Mouse (Mus musculus) embryonic fibroblast, embryonic 13.5 days (primary cell): Measurements from ENCODE around the gene March2. TPM values are rescaled to one million over a fixed set of nuclear protein-coding genes. Genes with fewer than 3 reads are reported as not detected.

Experiments
- H3K27ac ChIP-seq: 2 replicates; pipeline ENCODE4 v1.5.1; 2012; ENCODE audit warnings: low read length, control low read depth, inconsistent platforms; ENCODE audit not compliant: insufficient read depth
- H3K4me1 ChIP-seq: 2 replicates; pipeline ENCODE4 v1.6.1; 2011; ENCODE audit warnings: low read length; ENCODE audit not compliant: control insufficient read depth, insufficient read depth
- H3K4me3 ChIP-seq: 2 replicates; pipeline ENCODE4 v1.5.1; 2011; ENCODE audit warnings: mild to moderate bottlenecking, control low read depth, low read length; ENCODE audit not compliant: insufficient read depth
- CTCF ChIP-seq: IDR thresholded peaks from 2 replicates; pipeline ENCODE4 v1.5.1; 2011; ENCODE audit warnings: mild to moderate bottlenecking, control low read depth, low read length, moderate library complexity, borderline replicate concordance; ENCODE audit not compliant: insufficient read depth
- POLR2A ChIP-seq: IDR thresholded peaks from 2 replicates; pipeline ENCODE4 v1.6.1; 2011; ENCODE audit warnings: low read depth, mild to moderate bottlenecking, control low read depth, low read length, moderate library complexity
- polyA plus RNA-seq: library from polyadenylated mRNA; stranded (reverse); fragments of >200 nt; gene quantifications from 2 replicates; pipeline ENCODE4 v1.2.4, GENCODE M21; 2011; ENCODE audit warnings: low read depth; ENCODE audit not compliant: missing spikeins, insufficient read length

Gene March2
- polyA plus RNA-seq, 1 experiment, result 28.8 TPM

GRCm38 (mm10) chr17:33685249-33685653 is 33.2 kb downstream of the March2 start:
- H3K4me3 ChIP-seq, result peak overlapping the region; percentile 59
- H3K27ac ChIP-seq, result peak overlapping the region; percentile 12
- no peak for TF ChIP-seq CTCF
- TF ChIP-seq POLR2A, result peak; percentile 98
- H3K4me1 ChIP-seq, result peaks cover 10% of the 10 kb centered on the region

GRCm38 (mm10) chr17:33684671-33685231 is 33.7 kb downstream of the March2 start:
- H3K4me1 ChIP-seq, result peaks cover 10% of the 10 kb centered on the region
- TF ChIP-seq POLR2A (no peak), CTCF (peak; percentile 55; the same call in 1 of the 2 replicates)

GRCm38 (mm10) chr17:33681767-33682166 is 36.7 kb downstream of the March2 start:
- peaks cover 10% of the 10 kb centered on the region for H3K4me1 ChIP-seq
- TF ChIP-seq POLR2A (no peak), CTCF (no peak)
- H3K27ac ChIP-seq, result no peak overlapping the region
- H3K4me3 ChIP-seq, result no peak overlapping the region

More at GRCm38 (mm10) chr17:33684671-33685231, 33.7 kb downstream of the March2 start:
- Histone ChIP-seq H3K27ac (peak overlapping the region; percentile 12), H3K4me3 (peak overlapping the region; percentile 59)

- peaks cover 12% of the 10 kb centered on the region for H3K4me1 ChIP-seq
- H3K4me3 ChIP-seq, result no peak overlapping the region
- no peak for TF ChIP-seq CTCF
- TF ChIP-seq POLR2A, result no peak
- H3K27ac ChIP-seq, result no peak overlapping the region
Measured at GRCm38 (mm10) chr17:33678771-33679170, 39.7 kb downstream of the March2 start.

- Histone ChIP-seq H3K4me3 (no peak overlapping the region), H3K27ac (no peak overlapping the region), H3K4me1 (0 out of 2 replicates have a peak, but pooled peaks cover 2% of the 10 kb centered on the region)
- TF ChIP-seq CTCF, result no peak
- no peak for TF ChIP-seq POLR2A
Measured at GRCm38 (mm10) chr17:33676086-33676485, 42.4 kb downstream of the March2 start.

GRCm38 (mm10) chr17:33675452-33675851 is 43.0 kb downstream of the March2 start:
- H3K27ac ChIP-seq, result no peak overlapping the region
- no peak overlapping the region for H3K4me3 ChIP-seq
- TF ChIP-seq POLR2A, result no peak
- no peak for TF ChIP-seq CTCF
- 0 out of 2 replicates have a peak, but pooled peaks cover 2% of the 10 kb centered on the region for H3K4me1 ChIP-seq

GRCm38 (mm10) chr17:33673837-33674236 is 44.6 kb downstream of the March2 start:
- no peak overlapping the region for H3K4me3 ChIP-seq
- TF ChIP-seq CTCF, result no peak
- TF ChIP-seq POLR2A, result no peak
- no peak overlapping the region for H3K27ac ChIP-seq
- 0 out of 2 replicates have a peak, but pooled peaks cover 2% of the 10 kb centered on the region for H3K4me1 ChIP-seq

GRCm38 (mm10) chr17:33669681-33670080 is 48.8 kb downstream of the March2 start:
- no peak overlapping the region for H3K4me3 ChIP-seq
- H3K4me1 ChIP-seq, result no peaks in the 10 kb centered on the region
- no peak overlapping the region for H3K27ac ChIP-seq
- TF ChIP-seq POLR2A (no peak), CTCF (no peak)

GRCm38 (mm10) chr17:33666813-33667212 is 51.7 kb downstream of the March2 start:
- no peak overlapping the region for H3K4me3 ChIP-seq
- no peak overlapping the region for H3K27ac ChIP-seq
- TF ChIP-seq CTCF (no peak), POLR2A (no peak)
- H3K4me1 ChIP-seq, result no peaks in the 10 kb centered on the region

GRCm38 (mm10) chr17:33649781-33650475 is 68.5 kb downstream of the March2 start:
- Histone ChIP-seq H3K4me1 (no peaks in the 10 kb centered on the region), H3K4me3 (no peak overlapping the region), H3K27ac (no peak overlapping the region)
- TF ChIP-seq CTCF (no peak), POLR2A (no peak)

GRCm38 (mm10) chr17:33645073-33645472 is 73.4 kb downstream of the March2 start:
- H3K27ac ChIP-seq, result no peak overlapping the region
- TF ChIP-seq POLR2A, result no peak
- no peak for TF ChIP-seq CTCF
- no peaks in the 10 kb centered on the region for H3K4me1 ChIP-seq
- no peak overlapping the region for H3K4me3 ChIP-seq
